Mouse (Mus musculus) hindbrain, embryonic 12.5 days (tissue): ENCODE results near the gene Sirpa. TPM values are rescaled to one million over a fixed set of nuclear protein-coding genes. Genes with fewer than 3 reads are reported as not detected.
A peak's percentile ranks its signal among the peaks of the same experiment; 100 is the strongest.

Experiments
- ATAC-seq: fragments of 200-750 bp; cut with Nextera tagmentation; 2 replicates; pipeline ENCODE4 v1.8.0; 2017; ENCODE audit warnings: moderate TSS enrichment; ENCODE audit not compliant: low FRiP score
- H3K27ac ChIP-seq: fragments of 300-500 bp; sonication (generic); 2 replicates; pipeline ENCODE4 v1.5.1; 2016; ENCODE audit warnings: mild to moderate bottlenecking
- H3K27me3 ChIP-seq: fragments of 300-500 bp; sonication (generic); 2 replicates; pipeline ENCODE4 v1.6.1; 2016; ENCODE audit warnings: mild to moderate bottlenecking
- H3K36me3 ChIP-seq: fragments of 300-500 bp; sonication (generic); 2 replicates; pipeline ENCODE4 v1.6.1; 2016; ENCODE audit warnings: mild to moderate bottlenecking
- H3K4me1 ChIP-seq: fragments of 300-500 bp; sonication (generic); 2 replicates; pipeline ENCODE4 v1.6.1; 2016
- H3K4me2 ChIP-seq: fragments of 300-500 bp; sonication (generic); replicated peaks from 2 replicates; pipeline ENCODE4 v1.6.1; 2016; ENCODE audit warnings: mild to moderate bottlenecking
- H3K4me3 ChIP-seq: fragments of 300-500 bp; sonication (generic); 2 replicates; pipeline ENCODE4 v1.5.1; 2016; ENCODE audit warnings: mild to moderate bottlenecking
- H3K9ac ChIP-seq: fragments of 300-500 bp; sonication (generic); 2 replicates; pipeline ENCODE4 v1.6.1; 2016; ENCODE audit warnings: mild to moderate bottlenecking, moderate library complexity
- H3K9me3 ChIP-seq: fragments of 300-500 bp; sonication (generic); replicated peaks from 2 replicates; pipeline ENCODE4 v1.6.1; 2016; ENCODE audit warnings: mild to moderate bottlenecking
- WGBS: fragments of 180-500 bp; shearing (Covaris S2); methylation state at CpG from one replicate; pipeline ENCODE4 v1.1.7; 2016; 5-methylcytosine and 5-hydroxymethylcytosine counted together
- polyA plus RNA-seq: library from polyadenylated mRNA; unstranded; fragments of >200 nt; fragmentation: Nextera tagmentation; extraction: Ambion mirVana; gene quantifications from 2 replicates; pipeline ENCODE4 v1.2.1, GENCODE M21; 2016

The Sirpa gene
- polyA plus RNA-seq, 1 experiment from 2014 or later, result 29.2 TPM

DNA sequence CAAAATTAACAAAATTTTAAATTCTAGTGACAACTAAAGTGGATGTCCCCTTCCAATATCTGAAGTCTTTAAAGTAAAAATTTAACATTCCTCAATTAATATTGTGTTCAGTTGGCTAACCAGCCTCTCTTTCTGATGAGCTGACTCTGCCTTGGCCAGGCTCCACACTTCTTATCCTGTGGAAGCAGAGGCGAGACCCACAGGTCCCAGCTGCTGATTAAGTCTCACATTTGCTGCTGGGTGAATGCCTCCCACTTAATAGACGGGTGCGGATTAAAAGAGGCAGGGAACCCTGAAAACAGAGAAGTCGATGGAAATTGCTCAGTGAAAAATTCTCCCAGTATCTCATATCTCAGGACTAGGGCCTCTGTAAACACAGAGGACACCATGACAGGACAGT lies 69.8 kb downstream of the Sirpa start:
- H3K27me3 ChIP-seq, result no peaks in the 10 kb centered on the region
- H3K4me1 ChIP-seq, result no peaks in the 10 kb centered on the region
- WGBS, result 84% methylated on average over 4 of the region's 4 CpGs
- H3K4me2 ChIP-seq, result no peak overlapping the region
- H3K4me3 ChIP-seq, result no peak overlapping the region
- no peak for ATAC-seq
- no peak overlapping the region for H3K9ac ChIP-seq
- no peak overlapping the region for H3K27ac ChIP-seq
- H3K36me3 ChIP-seq, result no peaks in the 10 kb centered on the region
- no peaks in the 10 kb centered on the region for H3K9me3 ChIP-seq

- no peak overlapping the region for H3K4me3 ChIP-seq
- H3K27me3 ChIP-seq, result peaks cover 5% of the 10 kb centered on the region
- ATAC-seq, result no peak
- H3K9me3 ChIP-seq, result no peaks in the 10 kb centered on the region
- no peaks in the 10 kb centered on the region for H3K36me3 ChIP-seq
- H3K4me2 ChIP-seq, result no peak overlapping the region
- no peaks in the 10 kb centered on the region for H3K4me1 ChIP-seq
- 77% methylated on average over 4 of the region's 4 CpGs for WGBS
- no peak overlapping the region for H3K9ac ChIP-seq
- H3K27ac ChIP-seq, result no peak overlapping the region
Measured at GRCm38 (mm10) chr2:129671911-129672310, 79.3 kb downstream of the Sirpa start.

GRCm38 (mm10) chr2:129674935-129675634 lies 82.5 kb downstream of the Sirpa start:
- H3K4me1 ChIP-seq, result peaks cover 6% of the 10 kb centered on the region; the same call in 1 of the 2 replicates
- no peak overlapping the region for H3K27ac ChIP-seq
- WGBS, result 35% methylated on average over 13 of the region's 13 CpGs
- peak; percentile 54; the same call in 1 of the 2 replicates for ATAC-seq
- no peaks in the 10 kb centered on the region for H3K9me3 ChIP-seq
- H3K9ac ChIP-seq, result no peak overlapping the region
- H3K4me2 ChIP-seq, result no peak overlapping the region
- H3K36me3 ChIP-seq, result no peaks in the 10 kb centered on the region
- H3K4me3 ChIP-seq, result no peak overlapping the region
- H3K27me3 ChIP-seq, result peaks cover 5% of the 10 kb centered on the region

DNA sequence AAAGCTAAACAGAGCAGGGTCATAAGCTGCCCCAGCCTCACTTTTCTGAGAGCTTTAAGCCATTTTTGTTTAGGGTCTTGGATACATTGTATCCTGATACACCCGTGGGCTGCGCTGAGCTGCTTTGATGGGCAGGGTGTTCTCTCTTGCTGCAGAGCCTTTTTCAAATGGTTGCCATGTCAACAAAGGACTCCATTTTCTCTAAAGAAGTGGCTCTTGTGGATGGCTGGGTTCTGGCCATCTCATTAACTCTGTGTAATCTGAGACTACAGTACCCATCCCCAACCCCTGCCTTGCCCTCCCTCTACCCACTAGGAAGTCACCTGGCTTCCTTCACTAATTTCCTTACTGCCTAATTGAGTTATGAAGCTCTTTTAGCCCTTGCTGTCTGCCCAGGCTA lies 85.0 kb downstream of the Sirpa start:
- peaks cover 6% of the 10 kb centered on the region; the same call in 1 of the 2 replicates for H3K4me1 ChIP-seq
- H3K9me3 ChIP-seq, result no peaks in the 10 kb centered on the region
- 32% methylated on average over 2 of the region's 2 CpGs for WGBS
- no peak overlapping the region for H3K4me3 ChIP-seq
- peak; percentile 35; the same call in 1 of the 2 replicates for ATAC-seq
- no peaks in the 10 kb centered on the region for H3K36me3 ChIP-seq
- H3K9ac ChIP-seq, result no peak overlapping the region
- H3K27ac ChIP-seq, result no peak overlapping the region
- no peak overlapping the region for H3K4me2 ChIP-seq
- H3K27me3 ChIP-seq, result peaks cover 5% of the 10 kb centered on the region; the same call in 1 of the 2 replicates

DNA sequence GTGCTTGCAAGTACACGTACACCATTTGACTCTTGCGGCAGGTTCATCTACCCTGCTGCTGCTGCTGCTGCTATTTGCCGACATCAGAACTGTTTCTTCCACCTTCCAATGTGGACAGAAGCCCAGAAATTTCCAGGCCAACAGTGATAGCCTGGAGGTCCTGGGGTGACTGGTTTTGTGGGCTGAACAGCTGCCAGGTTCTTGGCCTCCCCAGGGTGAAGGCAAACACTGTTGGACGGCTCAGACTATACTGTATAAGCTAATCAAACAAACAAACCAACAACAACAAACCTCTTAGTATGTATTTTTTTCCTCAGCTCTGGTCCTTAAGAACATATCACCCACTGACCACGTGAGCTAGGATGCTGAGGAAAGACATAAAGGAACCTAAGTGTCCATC lies 86.4 kb downstream of the Sirpa start:
- Histone ChIP-seq H3K9ac (no peak overlapping the region), H3K4me2 (no peak overlapping the region), H3K36me3 (no peaks in the 10 kb centered on the region), H3K9me3 (no peaks in the 10 kb centered on the region), H3K27me3 (peaks cover 5% of the 10 kb centered on the region; the same call in 1 of the 2 replicates), H3K27ac (no peak overlapping the region), H3K4me3 (no peak overlapping the region), H3K4me1 (peaks cover 6% of the 10 kb centered on the region; the same call in 1 of the 2 replicates)
- no peak for ATAC-seq
- 85% methylated on average over 5 of the region's 5 CpGs for WGBS

GRCm38 (mm10) chr2:129680236-129680635 lies 87.6 kb downstream of the Sirpa start:
- H3K4me1 ChIP-seq, result peaks cover 6% of the 10 kb centered on the region; the same call in 1 of the 2 replicates
- H3K36me3 ChIP-seq, result no peaks in the 10 kb centered on the region
- no peaks in the 10 kb centered on the region for H3K9me3 ChIP-seq
- H3K9ac ChIP-seq, result no peak overlapping the region
- H3K4me2 ChIP-seq, result no peak overlapping the region
- no peak for ATAC-seq
- no peak overlapping the region for H3K4me3 ChIP-seq
- peaks cover 5% of the 10 kb centered on the region; the same call in 1 of the 2 replicates for H3K27me3 ChIP-seq
- no peak overlapping the region for H3K27ac ChIP-seq
- 84% methylated on average over 3 of the region's 3 CpGs for WGBS

Other genes starting within 250 kb of the Sirpa start
- gene Il1b, start 221.7 kb upstream of the Sirpa start, polyA plus RNA-seq, result not detected in 2 replicates
- gene F830045P16Rik, start 56.2 kb upstream of the Sirpa start, polyA plus RNA-seq, result 0.10 TPM in 1 of 2 replicates, not detected in the other
- gene Pdyn, start 107.0 kb downstream of the Sirpa start, polyA plus RNA-seq, result 7.5 and 10.3 TPM in 2 replicates
- gene Stk35, start 207.7 kb downstream of the Sirpa start, polyA plus RNA-seq, result 16.9 and 18.0 TPM in 2 replicates